Mouse (Mus musculus) forebrain, embryonic 16.5 days (tissue): ENCODE measurements at regions not wholly inside any gene's neighbourhood (a gene's known extent, or its start where the extent isn't known, plus 50 kb on each side); places are given as distances from the start of the nearest gene placed in this dataset.

Experiments
- ATAC-seq: fragments of 200-750 bp; cut with Nextera tagmentation; 2 replicates; pipeline ENCODE4 v1.8.0; 2017; ENCODE audit warnings: mild to moderate bottlenecking, moderate library complexity
- H3K27ac ChIP-seq: fragments of 300-500 bp; sonication (generic); 2 replicates; pipeline ENCODE4 v1.5.1; 2014; ENCODE audit warnings: low read length, control low read depth
- H3K27me3 ChIP-seq: fragments of 300-500 bp; sonication (generic); replicated peaks from 2 replicates; pipeline ENCODE4 v1.6.1; 2014; ENCODE audit warnings: low read length; ENCODE audit not compliant: control insufficient read depth, insufficient read depth
- H3K36me3 ChIP-seq: fragments of 300-500 bp; sonication (generic); 2 replicates; pipeline ENCODE4 v1.6.1; 2014; ENCODE audit not compliant: control insufficient read depth, insufficient read depth
- H3K4me1 ChIP-seq: fragments of 300-500 bp; sonication (generic); replicated peaks from 2 replicates; pipeline ENCODE4 v1.6.1; 2014; ENCODE audit warnings: low read length; ENCODE audit not compliant: control insufficient read depth, insufficient read depth
- H3K4me2 ChIP-seq: fragments of 300-500 bp; sonication (generic); 2 replicates; pipeline ENCODE4 v1.6.1; 2014; ENCODE audit warnings: mild to moderate bottlenecking, low read length, control low read depth
- H3K4me3 ChIP-seq: fragments of 300-500 bp; sonication (generic); replicated peaks from 2 replicates; pipeline ENCODE4 v1.5.1; 2014; ENCODE audit warnings: mild to moderate bottlenecking, low read length, control low read depth
- H3K9ac ChIP-seq: fragments of 300-500 bp; sonication (generic); replicated peaks from 2 replicates; pipeline ENCODE4 v1.6.1; 2014; ENCODE audit warnings: low read depth, low read length, control low read depth
- H3K9me3 ChIP-seq: fragments of 300-500 bp; sonication (generic); 2 replicates; pipeline ENCODE4 v1.6.1; 2016; ENCODE audit warnings: low read length; ENCODE audit not compliant: control insufficient read depth
- WGBS: fragments of 180-500 bp; shearing (Covaris S2); extraction: QIAGEN DNeasy Blood & Tissue Kit; methylation state at CpG from one replicate; pipeline ENCODE4 v1.1.7; 2014; 5-methylcytosine and 5-hydroxymethylcytosine counted together

GRCm38 (mm10) chr8:116452806-116453205, 52.0 kb upstream of the Dynlrb2 start:
- H3K4me2 ChIP-seq, result no peak overlapping the region
- 88% methylated on average over 3 of the region's 3 CpGs for WGBS
- no peak overlapping the region for H3K9ac ChIP-seq
- no peaks in the 10 kb centered on the region for H3K36me3 ChIP-seq
- no peaks in the 10 kb centered on the region for H3K9me3 ChIP-seq
- no peaks in the 10 kb centered on the region for H3K4me1 ChIP-seq
- no peak overlapping the region for H3K4me3 ChIP-seq
- ATAC-seq, result no peak
- no peak overlapping the region for H3K27ac ChIP-seq
- no peaks in the 10 kb centered on the region for H3K27me3 ChIP-seq

- Histone ChIP-seq H3K4me2 (no peak overlapping the region), H3K27me3 (no peaks in the 10 kb centered on the region), H3K27ac (no peak overlapping the region), H3K4me3 (no peak overlapping the region), H3K9ac (no peak overlapping the region), H3K9me3 (no peaks in the 10 kb centered on the region), H3K4me1 (no peaks in the 10 kb centered on the region), H3K36me3 (no peaks in the 10 kb centered on the region)
- no peak for ATAC-seq
- 19% methylated on average over 3 of the region's 3 CpGs for WGBS
Observed at GRCm38 (mm10) chr8:116451397-116451796, 53.4 kb upstream of the Dynlrb2 start.

GRCm38 (mm10) chr8:116447452-116447851, 57.3 kb upstream of the Dynlrb2 start:
- 91% methylated on average over 2 of the region's 2 CpGs for WGBS
- no peaks in the 10 kb centered on the region for H3K27me3 ChIP-seq
- no peak for ATAC-seq

GRCm38 (mm10) chr8:116442827-116443226, 61.9 kb upstream of the Dynlrb2 start:
- Histone ChIP-seq H3K9ac (no peak overlapping the region), H3K9me3 (0 out of 2 replicates have a peak, but pooled peaks cover 3% of the 10 kb centered on the region), H3K4me2 (no peak overlapping the region), H3K4me1 (no peaks in the 10 kb centered on the region), H3K4me3 (no peak overlapping the region), H3K36me3 (no peaks in the 10 kb centered on the region), H3K27ac (no peak overlapping the region), H3K27me3 (peaks cover 7% of the 10 kb centered on the region; the same call in 1 of the 2 replicates)
- 39% methylated on average over 2 of the region's 2 CpGs for WGBS
- ATAC-seq, result no peak

More at GRCm38 (mm10) chr8:116447452-116447851, 57.3 kb upstream of the Dynlrb2 start:
- no peaks in the 10 kb centered on the region for H3K4me1 ChIP-seq
- H3K4me2 ChIP-seq, result no peak overlapping the region
- no peak overlapping the region for H3K9ac ChIP-seq
- H3K4me3 ChIP-seq, result no peak overlapping the region
- 0 out of 2 replicates have a peak, but pooled peaks cover 3% of the 10 kb centered on the region for H3K9me3 ChIP-seq
- H3K36me3 ChIP-seq, result no peaks in the 10 kb centered on the region
- no peak overlapping the region for H3K27ac ChIP-seq

- Histone ChIP-seq H3K9ac (no peak overlapping the region), H3K4me2 (no peak overlapping the region), H3K27ac (no peak overlapping the region), H3K36me3 (no peaks in the 10 kb centered on the region), H3K4me3 (no peak overlapping the region), H3K9me3 (no peaks in the 10 kb centered on the region), H3K4me1 (no peaks in the 10 kb centered on the region), H3K27me3 (peaks cover 9% of the 10 kb centered on the region; the same call in 1 of the 2 replicates)
- ATAC-seq, result no peak; the same call in 1 of the 2 replicates
- 13% methylated on average over 7 of the region's 7 CpGs for WGBS
Observed at GRCm38 (mm10) chr8:116438895-116439294, 65.9 kb upstream of the Dynlrb2 start.

- H3K27me3 ChIP-seq, result 0 out of 2 replicates have a peak, but pooled peaks cover 5% of the 10 kb centered on the region
- no peaks in the 10 kb centered on the region for H3K36me3 ChIP-seq
- H3K4me2 ChIP-seq, result no peak overlapping the region
- no peaks in the 10 kb centered on the region for H3K4me1 ChIP-seq
- no peak overlapping the region for H3K27ac ChIP-seq
- 52% methylated on average over 15 of the region's 15 CpGs for WGBS
- H3K9me3 ChIP-seq, result no peaks in the 10 kb centered on the region
- no peak overlapping the region for H3K9ac ChIP-seq
- no peak for ATAC-seq
- H3K4me3 ChIP-seq, result no peak overlapping the region
Observed at GRCm38 (mm10) chr8:116435268-116435980, 69.3 kb upstream of the Dynlrb2 start.

GRCm38 (mm10) chr8:116430051-116430450, 74.7 kb upstream of the Dynlrb2 start:
- 79% methylated on average over 5 of the region's 5 CpGs for WGBS
- Histone ChIP-seq H3K4me3 (no peak overlapping the region), H3K4me2 (no peak overlapping the region), H3K9me3 (no peaks in the 10 kb centered on the region), H3K9ac (no peak overlapping the region), H3K36me3 (no peaks in the 10 kb centered on the region), H3K4me1 (no peaks in the 10 kb centered on the region), H3K27ac (no peak overlapping the region), H3K27me3 (no peaks in the 10 kb centered on the region)
- no peak for ATAC-seq

GRCm38 (mm10) chr8:116429649-116430048, 75.1 kb upstream of the Dynlrb2 start:
- H3K9ac ChIP-seq, result no peak overlapping the region
- H3K4me3 ChIP-seq, result no peak overlapping the region
- no peak overlapping the region for H3K4me2 ChIP-seq
- H3K36me3 ChIP-seq, result no peaks in the 10 kb centered on the region
- no peaks in the 10 kb centered on the region for H3K9me3 ChIP-seq
- ATAC-seq, result no peak
- H3K27me3 ChIP-seq, result no peaks in the 10 kb centered on the region
- H3K4me1 ChIP-seq, result no peaks in the 10 kb centered on the region
- no peak overlapping the region for H3K27ac ChIP-seq
- WGBS, result 83% methylated on average over 6 of the region's 6 CpGs

- no peak overlapping the region for H3K9ac ChIP-seq
- no peak overlapping the region for H3K27ac ChIP-seq
- H3K4me1 ChIP-seq, result no peaks in the 10 kb centered on the region
- no peak for ATAC-seq
- WGBS, result 66% methylated on average over 6 of the region's 6 CpGs
- no peak overlapping the region for H3K4me2 ChIP-seq
- no peaks in the 10 kb centered on the region for H3K9me3 ChIP-seq
- H3K27me3 ChIP-seq, result no peaks in the 10 kb centered on the region
- H3K36me3 ChIP-seq, result no peaks in the 10 kb centered on the region
- H3K4me3 ChIP-seq, result no peak overlapping the region
Observed at GRCm38 (mm10) chr8:116422826-116423225, 81.9 kb upstream of the Dynlrb2 start.
